Mouse (Mus musculus) ES-E14 (cell line): ENCODE results near the gene Grin2d.

Source experiments
- CHD2 ChIP-seq: IDR thresholded peaks from 2 replicates; pipeline ENCODE4 v1.6.1; 2014; ENCODE audit warnings: mild to moderate bottlenecking, low read depth, low read length, inconsistent platforms
- MAFK ChIP-seq: IDR thresholded peaks from 2 replicates; pipeline ENCODE4 v1.6.1; 2014; ENCODE audit warnings: mild to moderate bottlenecking, low read depth, low read length, inconsistent platforms; ENCODE audit not compliant: insufficient read depth

DNA sequence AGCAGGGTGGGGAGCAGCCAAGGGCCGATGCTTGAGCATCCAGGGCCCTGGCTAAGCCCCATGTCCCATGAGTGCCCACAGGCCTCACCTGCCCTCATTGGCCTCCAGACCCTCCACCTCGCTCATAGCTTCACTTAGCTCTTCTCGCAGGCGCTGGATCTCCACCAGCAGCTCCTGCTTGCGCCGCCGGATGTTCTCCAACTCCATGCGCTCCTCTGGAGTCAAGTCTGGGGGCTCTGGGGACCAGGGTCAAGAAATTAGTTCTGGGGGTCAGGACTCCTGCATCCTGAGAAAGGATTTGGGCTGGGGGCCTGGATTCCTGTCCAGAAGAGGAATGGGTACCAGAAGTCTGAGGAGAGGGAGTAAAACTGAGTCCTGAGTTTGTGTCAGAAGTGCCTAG lies 65.3 kb downstream of the Grin2d start:
- TF ChIP-seq MAFK: no peak
- TF ChIP-seq CHD2: no peak
